Mouse (Mus musculus) megakaryocyte-erythroid progenitor cell, adult 5-6 weeks (primary cell): ENCODE data around the gene Ptpre. TPM values are rescaled to one million over a fixed set of nuclear protein-coding genes. Genes with fewer than 3 reads are reported as not detected.
A peak's percentile ranks its signal among the peaks of the same experiment; 100 is the strongest.
"Not testable (repeated sequence)": the region's sequence is repeated elsewhere in the genome, so short reads cannot be mapped to it uniquely, and the experiment has no call there.

Experiments
- ATAC-seq: replicated peaks from 2 replicates; pipeline ENCODE4 v1.8.0; 2016; ENCODE audit warnings: mild to moderate bottlenecking, inconsistent platforms; ENCODE audit not compliant: severe bottlenecking, poor library complexity, low FRiP score, low TSS enrichment
- total RNA-seq, 2 experiments: library from RNA; stranded (forward) in 1 of 2; stranded (reverse) in 1 of 2; fragments of 200-1000, 215-1000 nt in 1 of 2; fragments of >200 nt in 1 of 2; fragmentation: Nextera tagmentation in 1 of 2; gene quantifications; 2 replicates each; pipeline ENCODE4 v1.2.3; 2014 to 2017

The Ptpre gene
- total RNA-seq (2014; fragmentation: Nextera tagmentation) (33.6 and 33.9 TPM in 2 replicates), total RNA-seq (2017) (21.4 and 39.7 TPM in 2 replicates)

DNA sequence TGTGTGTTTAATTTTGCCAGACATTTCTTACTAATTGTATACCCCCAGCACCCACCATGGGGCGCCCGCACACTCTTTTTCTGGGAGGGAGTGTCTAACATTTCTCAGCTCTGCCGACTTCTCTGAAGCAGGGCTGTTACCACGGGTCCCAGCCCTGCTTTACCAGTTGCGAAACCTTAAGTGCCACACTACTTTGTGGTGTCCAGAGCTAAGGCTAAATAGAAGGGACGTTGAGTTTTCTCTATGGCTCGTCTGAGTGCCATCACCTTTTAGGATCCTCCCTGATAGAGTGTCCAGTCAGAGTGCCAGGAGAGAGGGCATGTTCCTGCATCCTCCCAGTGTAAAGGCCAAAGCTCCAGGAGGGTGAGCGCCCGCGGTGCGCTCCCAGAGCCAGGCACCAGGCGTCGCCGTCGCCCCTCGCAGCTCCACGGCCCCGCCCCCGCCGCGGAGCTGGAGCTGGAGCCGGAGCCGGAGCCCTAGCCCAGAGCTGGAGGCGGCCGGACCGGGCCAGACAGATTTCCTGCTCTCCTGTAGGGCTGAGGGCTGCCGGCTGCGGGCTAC is at the start of gene Ptpre:
Gene Ptpre, plus strand, starts transcription at position 141 of the 561 bp plus-strand sequence.
- ATAC-seq = peak; percentile 83

DNA sequence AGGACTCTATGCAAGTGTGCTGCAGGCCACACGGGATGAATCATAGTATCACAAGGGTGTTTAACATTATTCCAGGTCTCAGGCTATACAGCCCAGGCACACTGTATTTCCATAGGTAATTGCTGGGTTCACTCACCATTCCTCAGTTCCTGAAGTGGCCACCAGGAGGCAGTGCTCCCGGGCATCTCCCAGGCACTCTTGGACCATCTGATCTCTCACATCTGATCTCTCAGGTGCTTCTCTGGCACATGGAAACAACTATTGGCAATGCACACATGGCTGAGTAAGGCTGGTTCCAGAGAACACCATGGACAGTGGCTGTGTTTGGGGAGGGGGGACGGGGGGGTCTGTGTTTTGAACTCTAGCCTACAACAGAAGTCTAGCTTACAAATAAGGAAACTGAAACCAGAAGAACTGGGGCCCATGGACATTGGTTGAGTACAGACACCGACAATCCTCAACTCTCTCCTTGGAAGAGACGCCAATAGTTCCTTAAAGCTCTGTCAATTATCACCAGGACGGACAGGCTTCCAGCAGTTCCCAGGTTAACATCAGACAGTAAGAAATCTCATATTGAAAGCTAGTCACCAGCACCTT is 49.0 kb upstream of the Ptpre start:
- ATAC-seq = peak; percentile 66

DNA sequence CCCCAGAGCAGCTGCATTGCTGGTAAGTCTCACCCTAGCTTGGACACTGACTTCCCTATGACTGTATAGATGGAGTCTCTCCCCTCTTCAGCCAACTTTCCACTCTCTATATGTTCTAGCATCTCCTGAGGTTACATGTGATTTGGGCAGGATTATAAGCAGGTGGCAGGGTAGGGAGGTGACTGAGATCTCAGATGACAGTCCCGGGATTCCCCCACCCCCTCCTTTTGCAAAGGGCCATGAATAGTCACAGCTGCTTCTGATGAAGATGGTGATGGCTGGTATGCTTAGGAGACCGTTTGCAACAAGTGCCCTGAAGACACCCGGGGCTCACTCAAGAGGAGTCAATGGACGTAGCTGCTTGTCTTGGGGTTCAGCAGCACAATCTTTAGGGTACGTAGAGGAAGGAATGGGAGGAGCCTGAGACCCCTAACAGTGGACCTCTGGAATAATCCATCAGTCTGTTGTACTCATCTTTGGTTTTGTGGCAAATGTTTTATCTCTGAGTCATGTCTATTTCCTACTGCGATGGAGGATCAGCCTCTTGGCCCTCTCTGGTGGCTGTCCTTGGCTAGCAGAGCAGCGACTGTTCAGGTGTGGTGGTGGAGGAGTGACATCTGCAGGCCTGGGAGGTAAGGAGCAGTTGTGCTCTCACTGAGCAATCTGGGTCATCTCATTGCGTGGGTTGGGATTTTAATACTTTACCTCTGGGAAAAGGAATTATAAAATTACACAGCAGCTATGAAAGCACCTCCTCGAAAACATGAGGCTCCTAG is 47.4 kb upstream of the Ptpre start:
- no peak for ATAC-seq

GRCm38 (mm10) chr7:135490500-135490886 is 46.8 kb upstream of the Ptpre start:
- no peak for ATAC-seq

GRCm38 (mm10) chr7:135495303-135495702 is 42.0 kb upstream of the Ptpre start:
- ATAC-seq = peak; percentile 87

GRCm38 (mm10) chr7:135498565-135499186 is 38.6 kb upstream of the Ptpre start:
- ATAC-seq = no peak

DNA sequence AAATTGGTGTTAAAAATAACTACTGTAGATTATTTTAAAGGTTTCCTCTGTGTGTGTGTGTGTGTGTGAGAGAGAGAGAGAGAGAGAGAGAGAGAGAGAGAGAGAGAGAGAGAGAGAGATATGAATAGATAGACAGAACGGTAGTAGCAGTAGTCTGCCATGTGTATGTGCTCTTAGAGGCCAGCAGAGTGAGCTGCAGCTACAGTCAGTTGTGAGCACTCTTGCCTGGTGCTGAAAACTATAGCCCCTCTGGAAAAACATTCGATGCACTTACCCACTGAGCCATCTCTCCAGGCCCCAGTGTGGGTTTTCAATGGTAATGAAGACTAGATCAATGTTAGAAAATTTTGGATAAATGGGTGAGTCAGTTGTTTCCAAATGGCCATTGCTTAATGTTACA is 37.9 kb upstream of the Ptpre start:
- ATAC-seq = 0 out of 2 replicates have a peak, but pooled peaks have one; percentile 47

GRCm38 (mm10) chr7:135506506-135506905 is 30.8 kb upstream of the Ptpre start:
- ATAC-seq = not testable (repeated sequence)

- ATAC-seq = no peak
Measured at GRCm38 (mm10) chr7:135508602-135509001, 28.7 kb upstream of the Ptpre start.

DNA sequence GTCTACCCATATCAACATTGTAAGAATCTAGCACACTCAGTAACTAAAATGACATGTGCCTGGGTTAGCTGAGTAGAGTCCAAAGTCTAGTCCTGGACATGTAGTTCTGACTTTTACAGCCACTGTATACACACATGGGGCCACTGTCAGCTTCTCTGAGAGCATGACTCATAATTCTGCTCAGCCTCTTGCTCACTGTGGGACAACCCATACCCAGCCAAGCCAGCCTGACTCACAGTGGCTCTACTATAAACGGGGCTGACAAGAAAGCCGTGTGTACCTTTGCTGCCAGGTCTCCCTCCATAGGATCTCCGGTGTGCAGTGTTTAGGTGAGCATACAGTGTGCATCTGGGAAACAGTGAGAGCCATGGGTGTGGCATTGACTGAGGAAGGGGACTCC is 28.0 kb upstream of the Ptpre start:
- no peak for ATAC-seq

DNA sequence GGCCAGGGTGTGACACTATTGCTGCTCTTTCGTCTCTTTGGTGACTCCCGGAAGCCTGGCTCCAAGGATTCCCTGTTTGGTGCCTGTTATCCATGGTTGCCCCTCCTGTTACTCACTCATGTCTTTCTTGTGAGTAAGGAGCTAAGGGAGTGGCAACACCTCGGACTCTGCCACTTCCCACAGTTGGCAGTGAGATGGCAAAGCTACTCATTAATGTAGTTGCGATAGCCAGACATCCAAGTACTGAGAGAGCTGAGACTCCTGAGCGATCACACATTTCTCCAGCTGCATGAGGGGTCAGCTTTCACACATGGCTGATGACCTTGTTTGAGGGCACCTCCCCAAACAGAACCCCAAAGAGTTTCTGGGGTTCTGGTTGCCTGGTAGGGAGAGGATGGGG is 26.9 kb upstream of the Ptpre start:
- no peak for ATAC-seq

DNA sequence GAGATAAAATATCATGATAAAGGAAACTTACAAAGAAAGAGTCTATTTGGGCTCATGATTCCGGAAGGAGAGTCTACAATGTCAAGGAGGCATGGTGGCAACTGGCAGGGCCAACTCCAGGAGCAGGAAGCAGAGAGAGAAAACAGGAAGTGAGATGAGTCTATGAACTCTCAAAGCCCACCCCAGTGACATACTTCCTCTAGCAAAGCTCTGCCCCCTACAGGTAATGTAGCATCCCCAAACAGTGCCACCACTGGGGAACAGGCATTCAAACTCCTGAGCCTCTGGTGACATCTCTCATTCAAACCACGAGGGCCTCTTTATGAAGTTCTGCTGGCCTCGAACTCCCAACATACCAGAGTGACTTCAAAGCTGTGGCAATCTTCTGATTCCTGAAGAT is 25.6 kb upstream of the Ptpre start:
- ATAC-seq = no peak

DNA sequence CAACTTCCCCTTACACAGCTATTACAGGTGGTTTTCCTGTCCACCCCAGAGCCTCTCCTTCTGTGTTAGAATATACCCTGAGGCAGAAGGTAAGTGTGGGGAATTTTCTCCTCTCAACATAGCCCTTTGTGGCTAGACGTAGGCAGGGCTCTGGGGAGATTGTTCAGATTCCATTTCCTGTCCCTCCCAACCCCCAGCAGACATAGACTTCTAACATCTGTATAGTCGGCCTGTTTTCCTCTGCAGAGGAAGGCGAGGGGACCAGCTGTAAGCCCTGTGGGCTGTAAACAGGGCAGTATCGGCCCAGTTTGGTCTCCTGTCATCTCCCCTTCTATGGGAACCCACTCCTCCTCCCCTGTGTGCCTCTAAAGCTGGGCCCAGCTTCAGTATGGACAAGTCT is 20.1 kb upstream of the Ptpre start:
- no peak for ATAC-seq

GRCm38 (mm10) chr7:135520241-135520640 is 17.0 kb upstream of the Ptpre start:
- no peak for ATAC-seq

DNA sequence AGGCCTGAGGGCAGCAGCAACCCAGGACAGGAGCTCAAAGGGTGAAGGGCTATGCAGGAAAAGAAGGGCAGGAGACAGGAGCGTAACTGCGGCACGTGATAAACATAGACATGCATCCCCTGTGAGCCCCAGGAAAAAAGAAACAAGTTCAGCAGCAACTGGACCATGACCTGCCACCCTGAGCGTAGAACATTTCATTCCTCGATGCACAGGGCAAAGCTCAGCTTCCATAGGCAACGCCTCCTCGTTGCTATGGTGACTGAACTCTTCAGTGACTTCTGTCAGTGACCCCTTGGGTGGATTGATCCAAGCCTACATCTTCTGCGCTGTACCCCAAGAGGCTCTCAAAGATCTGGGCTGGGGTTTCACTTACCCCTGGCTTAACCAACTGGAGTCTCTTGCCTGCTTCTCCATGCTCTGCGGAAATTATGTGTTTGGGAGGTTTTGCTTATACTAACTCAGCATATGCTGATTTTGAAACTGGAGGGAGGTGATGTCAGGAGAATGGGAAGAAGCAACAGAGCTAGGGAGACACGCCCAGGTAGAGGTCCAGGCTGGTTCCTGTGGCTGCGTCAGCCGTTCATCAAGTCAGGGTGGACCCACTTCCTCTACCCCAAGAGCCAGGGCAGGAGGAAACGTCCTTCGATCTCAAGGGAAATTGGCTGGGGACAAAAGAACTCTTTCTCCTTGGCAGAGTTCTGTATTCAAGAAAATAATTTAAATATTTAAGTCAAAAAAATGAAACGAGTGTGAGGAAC is 15.3 kb upstream of the Ptpre start:
- ATAC-seq = no peak

GRCm38 (mm10) chr7:135523981-135524380 is 13.3 kb upstream of the Ptpre start:
- no peak for ATAC-seq

- ATAC-seq = no peak
Measured at GRCm38 (mm10) chr7:135524424-135524967, 12.8 kb upstream of the Ptpre start.

- 0 out of 2 replicates have a peak, but pooled peaks have one; percentile 18 for ATAC-seq
Measured at GRCm38 (mm10) chr7:135526574-135527152, 10.6 kb upstream of the Ptpre start.

DNA sequence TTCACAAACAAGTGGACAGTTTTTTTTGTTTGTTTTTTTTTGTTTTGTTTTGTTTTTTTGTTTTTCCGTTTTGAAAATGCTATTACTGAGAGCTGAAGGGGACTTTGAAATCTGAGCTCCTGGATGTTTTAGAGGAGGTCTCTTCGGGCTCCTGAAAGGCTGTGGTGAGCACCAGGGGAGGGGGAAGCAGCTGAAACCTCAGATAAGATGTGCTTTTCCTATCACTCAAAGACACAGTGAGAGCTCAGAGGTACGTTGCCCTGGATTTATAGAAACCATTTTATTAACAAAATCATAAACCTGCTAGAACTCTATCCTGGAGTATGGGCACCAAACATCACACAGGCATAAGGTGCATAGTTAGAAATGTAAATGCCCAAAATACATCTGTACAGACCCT is 10.1 kb upstream of the Ptpre start:
- peak; percentile 72 for ATAC-seq
